Mouse (Mus musculus) thymus, adult 2 months (tissue): ENCODE results near the gene Rinl. TPM values are rescaled to one million over a fixed set of nuclear protein-coding genes. Genes with fewer than 3 reads are reported as not detected.

ENCODE experiments used
- DNase-seq: peaks from one replicate; pipeline ENCODE4 v3.0.0; 2021
- H3K27ac ChIP-seq: fragments of 200-500 bp; 2 replicates; pipeline ENCODE4 v1.5.1; 2012; ENCODE audit warnings: low read length, control low read depth; ENCODE audit not compliant: control insufficient read depth, insufficient read depth
- H3K27me3 ChIP-seq: fragments of 200-500 bp; 2 replicates; pipeline ENCODE4 v1.6.1; 2012; ENCODE audit warnings: mild to moderate bottlenecking, low read length, moderate library complexity, mixed read lengths; ENCODE audit not compliant: control insufficient read depth, insufficient read depth
- H3K36me3 ChIP-seq: fragments of 200-500 bp; 2 replicates; pipeline ENCODE4 v1.6.1; 2012; ENCODE audit warnings: mild to moderate bottlenecking, low read length, moderate library complexity; ENCODE audit not compliant: control insufficient read depth, insufficient read depth
- H3K4me1 ChIP-seq: fragments of 200-500 bp; replicated peaks from 2 replicates; pipeline ENCODE4 v1.6.1; 2012; ENCODE audit warnings: low read length; ENCODE audit not compliant: control insufficient read depth, insufficient read depth
- H3K4me3 ChIP-seq: fragments of 200-500 bp; 2 replicates; pipeline ENCODE4 v1.5.1; 2012; ENCODE audit warnings: mild to moderate bottlenecking, low read length, control low read depth, moderate library complexity; ENCODE audit not compliant: control insufficient read depth, insufficient read depth
- CTCF ChIP-seq: fragments of 200-500 bp; IDR thresholded peaks from 2 replicates; pipeline ENCODE4 v1.5.1; 2012; ENCODE audit warnings: mild to moderate bottlenecking, control low read depth, low read length, moderate library complexity, borderline replicate concordance; ENCODE audit not compliant: control insufficient read depth, poor library complexity, insufficient read depth; ENCODE audit errors: extremely low read depth
- POLR2A ChIP-seq: fragments of 200-500 bp; IDR thresholded peaks from 2 replicates; pipeline ENCODE4 v1.6.1; 2012; ENCODE audit warnings: mild to moderate bottlenecking, low read length, control low read depth, moderate library complexity; ENCODE audit not compliant: control insufficient read depth, poor library complexity, insufficient read depth; ENCODE audit errors: extremely low read depth
- WGBS: fragments of 180-500 bp; shearing (Covaris S2); methylation state at CpG from one replicate; pipeline ENCODE4 v1.1.7; 2018; 5-methylcytosine and 5-hydroxymethylcytosine counted together
- polyA plus RNA-seq: library from polyadenylated mRNA; depleted of rRNA; stranded (reverse); fragments of >200 nt; gene quantifications from 2 replicates; pipeline ENCODE4 v1.2.3, GENCODE M21; 2012

The Rinl gene
- polyA plus RNA-seq, 1 experiment, result 93.7 TPM

DNA sequence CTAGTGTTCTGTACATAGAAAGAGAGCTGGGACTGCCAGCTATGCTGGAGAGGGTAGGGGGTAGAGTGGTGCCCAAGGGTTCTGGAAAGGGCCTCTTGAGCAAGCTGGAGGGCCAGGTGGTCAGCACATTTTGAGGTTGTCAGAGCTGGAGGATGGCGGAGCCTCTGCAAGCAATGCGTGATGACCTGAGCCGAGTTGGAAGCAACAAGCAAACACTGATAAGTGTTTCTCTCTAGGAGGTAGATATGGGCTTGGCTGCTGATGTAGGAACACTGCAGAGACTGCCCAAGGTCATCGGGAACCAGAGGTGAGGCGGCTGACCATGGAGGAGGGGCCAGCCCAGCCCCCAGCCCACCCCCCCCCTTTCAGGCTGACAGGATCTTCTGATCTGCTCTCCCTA lies 42.2 kb downstream of the Rinl start:
- whole genome bisulfite sequencing, result 98% methylated on average over 5 of the region's 5 CpGs
- DNase-seq, result no peak
- H3K4me1 ChIP-seq, result peaks cover 7% of the 10 kb centered on the region
- H3K36me3 ChIP-seq, result peaks cover 23% of the 10 kb centered on the region
- H3K4me3 ChIP-seq, result no peak overlapping the region
- no peak for TF ChIP-seq POLR2A
- no peak for TF ChIP-seq CTCF
- no peaks in the 10 kb centered on the region for H3K27me3 ChIP-seq
- H3K27ac ChIP-seq, result no peak overlapping the region

DNA sequence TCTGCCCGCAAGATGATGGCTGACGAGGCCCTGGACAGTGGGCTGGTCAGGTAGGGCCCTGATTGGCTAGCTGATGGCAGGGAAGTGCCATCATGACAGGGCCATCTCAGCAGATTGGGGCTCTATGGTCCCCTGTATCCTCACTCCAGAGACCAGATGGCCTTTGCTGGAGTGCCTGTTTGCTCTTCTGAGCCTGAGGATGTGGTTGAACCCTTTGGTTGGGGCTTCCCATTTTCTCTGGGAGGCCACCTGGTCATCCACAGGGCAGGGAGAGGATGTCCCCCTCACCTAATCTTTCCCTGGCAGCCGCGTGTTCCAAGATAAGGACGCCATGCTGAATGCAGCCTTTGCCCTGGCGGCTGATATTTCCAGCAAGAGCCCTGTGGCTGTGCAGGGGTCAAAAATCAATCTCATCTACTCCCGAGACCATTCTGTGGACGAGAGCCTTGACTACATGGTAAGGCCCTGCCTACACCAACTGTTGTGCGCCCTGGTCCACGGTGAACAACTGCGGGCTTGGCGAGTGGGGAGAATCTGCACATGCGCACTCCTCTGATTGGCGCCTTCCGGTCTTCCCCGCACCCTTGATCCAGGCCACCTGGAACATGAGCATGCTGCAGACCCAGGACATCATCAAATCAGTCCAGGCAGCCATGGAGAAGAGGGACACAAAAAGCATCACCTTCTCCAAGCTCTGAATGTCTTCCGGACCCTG lies 42.8 kb downstream of the Rinl start:
- H3K36me3 ChIP-seq, result peaks cover 23% of the 10 kb centered on the region
- no peak for TF ChIP-seq POLR2A
- TF ChIP-seq CTCF, result no peak
- peaks cover 3% of the 10 kb centered on the region; the same call in 1 of the 2 replicates for H3K4me1 ChIP-seq
- no peak for DNase-seq
- no peak overlapping the region for H3K27ac ChIP-seq
- H3K27me3 ChIP-seq, result no peaks in the 10 kb centered on the region
- H3K4me3 ChIP-seq, result no peak overlapping the region
- WGBS, result 96% methylated on average over 17 of the region's 17 CpGs

DNA sequence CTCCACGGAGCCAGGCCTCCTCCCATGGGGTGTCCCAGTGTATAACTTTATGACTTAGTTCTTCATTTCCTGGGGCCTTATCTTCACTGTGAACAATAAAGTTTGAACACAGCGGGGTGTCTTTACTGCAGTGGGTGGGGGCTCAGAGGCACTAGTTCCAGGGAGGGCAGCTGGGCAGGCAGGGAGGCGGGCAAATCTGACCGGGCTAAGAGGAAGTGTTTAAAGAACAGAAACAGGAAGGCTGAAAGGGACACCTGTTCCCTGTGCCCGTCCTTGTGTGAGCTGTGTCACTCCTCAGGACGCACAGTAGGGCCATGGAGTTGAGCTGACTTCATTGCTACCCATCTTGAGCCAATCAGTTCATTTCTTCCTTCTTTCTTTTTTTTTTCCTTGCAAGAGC lies 43.4 kb downstream of the Rinl start:
- Histone ChIP-seq H3K27ac (no peak overlapping the region), H3K4me1 (peaks cover 3% of the 10 kb centered on the region; the same call in 1 of the 2 replicates), H3K36me3 (peaks cover 23% of the 10 kb centered on the region), H3K4me3 (no peak overlapping the region), H3K27me3 (no peaks in the 10 kb centered on the region)
- 50% methylated on average over 6 of the region's 6 CpGs for WGBS
- no peak for DNase-seq
- TF ChIP-seq POLR2A, result no peak
- no peak for TF ChIP-seq CTCF

DNA sequence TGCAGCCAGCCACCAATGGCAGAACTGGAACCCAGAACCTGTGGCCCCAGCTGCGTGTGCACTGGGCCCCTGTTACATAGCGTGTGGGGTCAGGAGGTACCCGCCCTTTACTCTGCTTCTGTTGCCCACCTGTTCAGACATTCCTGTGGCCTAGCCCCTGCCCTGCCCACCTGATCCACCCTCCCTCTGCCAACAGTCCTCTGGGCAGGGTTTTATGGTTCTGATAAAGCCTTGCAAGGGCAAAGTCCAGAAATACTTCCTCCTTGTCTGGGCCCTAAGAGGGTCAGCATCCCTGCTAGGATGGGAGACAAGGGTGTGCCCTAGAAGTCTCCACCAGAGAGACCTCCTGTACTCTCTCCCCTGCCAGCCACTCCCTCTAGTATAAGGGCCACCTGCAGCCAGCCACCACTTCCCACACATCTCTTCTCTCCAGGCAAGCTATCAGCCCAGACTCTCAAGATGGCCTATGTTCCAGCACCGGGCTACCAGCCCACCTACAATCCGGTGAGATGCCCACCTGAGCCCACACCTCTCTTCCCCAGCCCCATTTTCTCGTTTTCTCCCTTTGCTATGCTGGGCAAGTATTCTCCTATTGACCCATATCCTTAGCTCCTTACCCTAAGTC lies 45.1 kb downstream of the Rinl start, which contains the start of gene Lgals4:
Gene Lgals4 (plus strand): TSS at position 132 of the 625 bp plus-strand sequence.
- Histone ChIP-seq H3K27me3 (no peaks in the 10 kb centered on the region), H3K36me3 (peaks cover 23% of the 10 kb centered on the region), H3K4me3 (no peak within 1 kb of the TSS), H3K4me1 (peaks cover 3% of the 10 kb centered on the region; the same call in 1 of the 2 replicates), H3K27ac (no peak within 1 kb of the TSS)
- no peak for TF ChIP-seq CTCF
- TF ChIP-seq POLR2A, result no peak
- no peak for DNase-seq
- WGBS, result 83% methylated on average over 6 of the region's 6 CpGs

DNA sequence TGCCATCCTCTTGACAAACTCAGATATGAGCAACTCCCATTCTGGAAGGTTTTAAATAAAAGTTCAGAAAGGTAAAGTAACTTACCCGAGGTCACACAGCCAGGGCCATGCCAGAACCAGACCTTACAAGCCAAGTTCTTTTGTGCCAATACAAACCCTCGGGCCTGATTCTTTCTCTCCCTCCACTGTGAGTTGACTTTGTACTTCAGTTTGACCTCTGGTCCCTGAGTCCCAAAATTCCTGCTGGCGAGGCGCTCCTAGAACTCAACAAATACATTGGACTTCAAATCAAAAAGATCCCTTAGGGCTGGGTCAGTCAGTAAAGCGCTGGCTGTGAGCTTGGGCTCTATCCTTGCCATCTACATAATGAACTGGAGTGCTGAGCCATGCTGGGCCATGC lies 48.2 kb downstream of the Rinl start:
- Histone ChIP-seq H3K27me3 (no peaks in the 10 kb centered on the region), H3K4me3 (no peak overlapping the region), H3K4me1 (peaks cover under 1% of the 10 kb centered on the region; the same call in 1 of the 2 replicates), H3K27ac (no peak overlapping the region), H3K36me3 (peaks cover 3% of the 10 kb centered on the region; the same call in 1 of the 2 replicates)
- TF ChIP-seq POLR2A, result no peak
- TF ChIP-seq CTCF, result no peak
- 96% methylated on average over 5 of the region's 5 CpGs for WGBS
- DNase-seq, result no peak

DNA sequence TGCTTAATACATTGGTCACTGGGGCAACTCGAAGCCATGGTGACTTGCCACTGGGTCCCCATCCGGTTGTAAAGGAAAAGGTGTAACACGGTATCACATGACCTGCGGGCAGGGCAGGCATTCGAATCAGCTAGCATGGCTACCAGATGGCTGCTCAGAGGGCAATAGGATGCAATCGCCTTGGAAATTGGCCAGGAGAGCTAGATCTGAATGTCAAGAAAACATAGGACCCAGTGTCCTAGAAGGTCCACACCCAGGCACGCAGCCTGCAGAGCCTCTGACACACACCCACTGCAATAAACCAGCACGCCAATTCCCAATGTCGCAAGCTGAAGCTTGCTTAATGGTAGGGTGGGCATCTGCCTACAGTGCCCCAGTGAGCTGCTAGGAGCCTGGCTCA lies 49.6 kb downstream of the Rinl start:
- no peaks in the 10 kb centered on the region for H3K4me1 ChIP-seq
- H3K4me3 ChIP-seq, result no peak overlapping the region
- no peaks in the 10 kb centered on the region for H3K27me3 ChIP-seq
- H3K36me3 ChIP-seq, result no peaks in the 10 kb centered on the region
- 93% methylated on average over 9 of the region's 9 CpGs for WGBS
- no peak for DNase-seq
- no peak overlapping the region for H3K27ac ChIP-seq
- TF ChIP-seq CTCF (no peak), POLR2A (no peak)
